Mouse (Mus musculus) kidney, adult 9 months (tissue): ENCODE data around the gene Slc6a3.

Experiments
- DNase-seq: peaks from one replicate; pipeline ENCODE4 v3.0.0; 2022

Slc6a3 gene

DNA sequence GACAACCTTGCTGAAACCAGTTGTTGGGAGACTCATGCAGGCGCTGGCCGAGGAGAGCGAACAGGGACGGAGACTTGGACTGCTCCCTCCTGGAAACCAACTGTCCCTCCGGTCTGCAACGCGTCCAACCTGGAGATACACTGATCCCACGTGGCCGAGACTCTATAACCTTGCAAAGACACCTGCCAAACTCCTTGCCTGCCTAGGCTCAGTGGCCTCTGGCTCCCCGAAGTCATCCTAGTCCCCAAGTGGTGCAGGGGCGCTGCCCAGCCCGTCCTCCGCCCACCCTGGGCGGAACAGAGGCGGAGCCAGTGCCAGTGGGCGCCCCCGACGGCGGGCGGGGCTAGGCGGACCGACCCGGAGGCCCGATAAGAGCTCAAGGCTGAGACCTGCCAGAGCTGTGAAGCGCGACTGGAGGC, at the start of gene Slc6a3:
Gene Slc6a3, plus strand, starts transcription at position 345 of the 419 bp plus-strand sequence.
- DNase-seq, result peak; percentile 38

DNA sequence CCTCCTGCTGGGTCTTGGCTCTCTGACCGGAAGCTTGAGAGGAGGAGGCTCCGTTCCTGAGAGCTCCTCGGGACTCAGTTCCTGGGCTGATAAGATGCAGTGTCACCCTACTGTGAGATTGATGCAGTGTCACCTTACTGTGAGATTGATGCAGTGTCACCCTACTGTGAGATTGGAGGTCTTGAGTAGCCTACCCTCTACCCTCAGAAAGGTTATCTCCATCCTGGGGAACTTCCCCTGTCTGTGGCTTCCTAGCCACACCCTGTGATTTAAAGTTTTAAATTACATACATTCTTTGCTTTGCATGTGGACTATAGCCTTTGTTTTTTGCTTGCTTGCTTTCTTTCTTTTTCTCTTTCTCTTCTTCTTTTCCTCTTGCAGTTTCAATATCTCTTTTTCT, 48.4 kb upstream of the Slc6a3 start:
- DNase-seq, result no peak

- DNase-seq, result no peak
These were observed 47.8 kb upstream of the Slc6a3 start for GRCm38 (mm10) chr13:73488707-73489106.

DNA sequence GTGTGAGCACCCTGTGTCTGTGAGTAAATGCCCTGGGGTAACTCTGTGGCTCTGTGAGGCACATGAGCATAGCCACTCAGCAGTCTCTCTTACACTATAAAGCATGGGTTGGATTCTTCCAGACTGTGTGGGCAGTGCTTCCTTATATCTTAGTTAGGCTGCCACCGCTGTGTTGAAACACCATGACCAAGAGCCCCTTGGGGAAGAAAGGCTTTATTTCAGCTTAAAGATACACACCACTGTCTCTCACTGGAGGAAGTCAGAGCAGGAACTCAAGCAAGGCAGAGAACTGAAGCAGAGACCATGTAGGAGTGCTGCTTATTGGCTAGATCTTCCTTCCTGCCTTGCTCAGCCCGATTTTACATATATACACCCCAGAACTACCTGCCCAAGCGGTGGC, 46.6 kb upstream of the Slc6a3 start:
- DNase-seq, result no peak

DNA sequence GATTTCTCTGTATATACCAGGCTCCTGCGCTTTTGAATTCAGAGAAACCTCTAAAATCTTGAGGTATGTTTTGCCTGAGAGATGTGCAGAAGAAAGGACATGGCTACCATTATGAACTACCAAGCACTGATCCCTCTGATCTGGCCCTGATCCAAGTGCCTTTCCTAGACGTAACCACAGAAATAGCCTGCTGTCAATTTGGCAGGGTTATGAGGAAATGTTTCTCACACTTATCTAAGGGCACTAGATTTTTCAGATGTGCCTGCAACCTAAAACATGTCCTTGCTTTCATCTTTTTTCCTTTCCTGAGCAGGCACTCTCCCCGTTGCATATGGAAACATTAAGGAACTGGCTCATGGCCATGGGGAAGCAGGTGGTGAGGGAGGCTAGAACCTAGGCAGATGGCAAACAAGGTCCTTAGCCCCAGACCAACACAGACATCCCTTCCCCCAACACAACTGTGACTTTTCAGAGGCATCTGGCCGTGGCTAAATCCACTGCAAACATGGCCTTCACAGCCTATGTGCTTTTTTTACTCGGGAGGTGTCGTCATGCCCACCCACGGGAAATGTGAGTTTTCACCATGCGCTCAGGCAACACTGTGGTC, 45.9 kb upstream of the Slc6a3 start:
- no peak for DNase-seq

DNA sequence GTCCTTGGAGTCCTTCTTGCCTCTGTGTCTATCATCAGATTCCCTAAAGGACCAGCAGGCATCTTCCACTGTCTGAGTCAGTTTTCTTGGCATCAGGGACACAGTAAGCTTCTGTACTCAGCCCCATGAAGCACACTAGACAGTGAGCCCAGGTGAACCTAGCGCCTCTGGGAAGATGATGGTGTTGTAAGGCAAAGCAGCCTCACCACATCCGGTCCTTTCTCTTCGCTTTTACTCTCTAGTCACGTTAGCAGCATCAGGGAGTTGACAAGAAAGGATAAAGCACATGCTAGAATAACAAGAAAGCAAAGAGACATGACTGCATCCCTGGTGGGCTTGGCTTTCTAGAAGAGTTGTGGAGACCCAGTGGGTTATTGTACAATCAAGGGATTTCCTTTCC, 43.4 kb upstream of the Slc6a3 start:
- DNase-seq, result no peak

GRCm38 (mm10) chr13:73494528-73494927, 42.0 kb upstream of the Slc6a3 start:
- DNase-seq, result no peak

DNA sequence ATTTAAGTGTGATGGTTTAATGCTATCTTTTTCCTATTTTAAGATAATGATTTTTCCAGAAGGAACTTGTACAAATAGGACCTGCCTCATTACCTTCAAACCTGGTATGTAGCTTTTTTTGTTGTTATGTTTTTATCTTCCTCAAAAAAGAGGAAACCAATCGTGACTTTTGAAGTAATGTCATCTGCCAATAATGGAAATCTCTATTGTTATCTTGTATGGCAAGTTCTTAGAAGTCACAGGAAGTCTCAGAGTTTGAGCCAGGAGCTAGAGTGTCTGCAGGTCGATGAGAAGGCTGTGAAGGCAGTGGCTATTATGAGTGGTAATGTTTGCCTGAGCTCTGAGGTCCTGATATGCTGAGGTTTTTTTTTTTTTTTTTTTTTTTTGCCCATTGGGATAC, 40.4 kb upstream of the Slc6a3 start:
- no peak for DNase-seq

GRCm38 (mm10) chr13:73499893-73500604, 36.5 kb upstream of the Slc6a3 start:
- DNase-seq, result peak; percentile 22

GRCm38 (mm10) chr13:73502719-73503118, 33.8 kb upstream of the Slc6a3 start:
- DNase-seq, result no peak

DNA sequence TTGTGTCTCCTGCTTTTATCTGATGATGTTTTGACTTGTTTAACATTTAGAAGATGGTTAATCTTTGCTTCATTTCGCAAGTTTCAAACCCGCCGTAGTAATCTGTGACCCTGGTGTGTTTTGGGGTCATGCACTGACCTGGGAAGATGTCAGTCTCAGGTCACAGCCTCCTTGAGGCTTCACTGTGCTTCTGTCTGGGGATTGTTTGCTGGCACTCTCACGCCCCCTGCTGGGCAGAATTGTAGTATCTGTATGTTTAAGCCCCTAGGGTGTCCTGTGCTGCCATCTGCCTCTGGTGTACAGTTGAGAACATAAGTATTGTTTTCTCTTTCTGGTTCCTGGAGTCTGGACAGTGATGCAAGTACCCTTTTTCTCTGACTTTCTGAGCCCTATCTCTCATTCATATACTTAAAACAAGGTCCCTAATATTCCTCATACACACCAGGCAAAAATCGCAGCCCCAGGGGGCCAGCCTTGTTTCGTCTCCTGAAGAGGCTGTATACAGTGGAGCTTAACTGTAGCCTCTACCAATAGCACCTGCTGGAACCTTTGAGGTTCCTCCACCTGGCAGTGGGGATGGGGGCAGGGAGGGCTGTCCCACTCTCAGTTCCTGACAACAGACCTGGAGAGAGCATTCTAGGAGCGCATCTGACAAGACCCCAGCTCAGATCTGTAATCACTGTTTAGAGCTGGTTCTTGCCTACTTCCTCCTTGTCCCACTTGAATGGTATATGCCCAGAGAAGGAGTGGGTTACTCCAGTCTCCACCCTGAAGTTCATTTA, 30.7 kb upstream of the Slc6a3 start:
- DNase-seq, result peak; percentile 86

DNA sequence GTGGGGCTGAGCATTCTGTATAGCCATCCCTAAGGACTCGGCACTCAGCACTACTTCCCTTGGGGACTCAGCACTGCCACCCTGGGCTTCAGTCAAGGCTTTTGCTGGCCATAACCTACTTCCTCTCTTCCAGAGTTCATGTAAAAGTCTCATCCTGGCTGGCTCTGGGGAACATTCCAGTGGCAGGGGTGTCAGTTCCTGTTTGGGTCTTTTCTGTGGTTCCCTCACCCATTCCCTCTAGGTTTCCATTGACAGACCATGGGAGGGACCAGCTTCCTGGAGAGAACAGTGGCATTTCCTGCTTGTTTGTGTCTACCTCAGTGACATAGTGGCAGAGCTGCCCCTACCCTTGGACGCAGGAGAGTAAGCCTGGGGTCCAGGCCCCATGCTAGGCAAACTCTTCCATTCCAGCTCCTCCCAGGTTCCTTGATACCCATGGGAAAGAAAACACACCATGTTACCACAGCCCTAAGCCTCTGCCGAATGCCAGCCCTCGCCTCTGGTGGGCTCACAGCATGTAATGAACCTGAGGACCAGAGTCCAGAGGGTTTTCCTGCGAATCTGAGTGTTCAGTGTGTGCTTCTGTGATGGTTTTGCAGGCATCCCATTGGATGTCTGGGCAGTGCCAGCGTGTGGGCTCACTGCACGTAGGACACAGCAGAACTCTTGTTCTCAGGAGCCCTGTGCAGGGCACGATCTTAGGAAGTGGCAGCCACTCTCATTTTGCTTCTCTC, 27.6 kb upstream of the Slc6a3 start:
- DNase-seq, result peak; percentile 55

DNA sequence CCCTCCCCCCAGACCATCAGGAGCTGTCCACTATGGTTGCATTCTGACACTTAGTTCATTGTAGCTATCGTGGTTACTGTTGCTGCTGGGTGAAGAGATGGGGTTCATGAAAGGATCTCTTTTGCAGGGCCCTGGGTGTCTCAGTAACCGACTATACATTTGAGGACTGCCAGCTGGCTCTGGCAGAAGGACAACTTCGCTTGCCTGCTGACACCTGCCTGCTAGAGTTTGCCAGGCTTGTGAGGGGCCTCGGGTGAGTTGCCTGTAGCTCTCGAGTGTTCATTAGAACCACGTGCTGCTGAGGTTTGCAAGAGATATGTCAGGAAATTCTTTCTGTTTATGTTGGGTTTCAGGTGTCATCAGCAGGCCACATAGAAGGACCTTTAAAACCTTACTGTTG, 26.7 kb upstream of the Slc6a3 start:
- DNase-seq, result no peak

- DNase-seq, result peak; percentile 88
These were observed 23.5 kb upstream of the Slc6a3 start for GRCm38 (mm10) chr13:73512776-73513673.

DNA sequence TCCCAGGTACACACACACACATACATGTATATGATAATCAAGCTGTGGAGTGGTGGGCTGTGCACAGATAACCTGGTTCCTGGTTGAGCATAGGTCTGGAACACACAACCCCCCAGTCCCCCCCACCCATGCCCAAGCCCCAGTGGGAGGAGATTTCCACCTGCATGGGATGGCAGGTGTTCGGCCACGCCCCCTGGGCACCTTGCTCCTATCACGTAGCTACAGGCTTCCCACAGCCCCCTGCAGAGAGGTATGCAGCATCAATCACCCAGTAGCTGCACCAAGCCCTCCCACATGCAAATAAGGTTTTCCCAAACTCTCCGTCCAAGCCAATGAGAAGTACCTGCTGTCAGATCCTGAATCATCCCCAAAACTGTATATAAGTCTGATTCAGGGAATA, 19.7 kb upstream of the Slc6a3 start:
- DNase-seq, result no peak

DNA sequence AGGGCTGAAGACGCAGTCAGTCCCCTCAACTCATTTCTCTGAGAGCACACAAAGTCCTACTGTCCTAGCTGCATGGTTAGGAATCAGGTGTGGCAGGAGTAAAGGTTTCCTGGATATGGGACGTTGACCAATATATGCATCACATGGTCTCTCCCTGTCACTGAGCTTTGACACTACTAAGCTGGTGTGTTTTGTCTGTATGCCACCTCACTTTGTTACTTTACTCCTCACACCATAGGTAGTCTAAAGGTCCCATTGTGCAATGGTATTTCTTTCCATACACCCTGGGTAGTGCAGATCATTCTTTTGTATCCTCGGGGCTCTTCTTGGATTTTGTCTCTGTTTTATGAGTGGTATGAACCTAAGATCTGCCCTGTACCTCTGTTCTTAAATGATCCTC, 2.8 kb upstream of the Slc6a3 start:
- no peak for DNase-seq

DNA sequence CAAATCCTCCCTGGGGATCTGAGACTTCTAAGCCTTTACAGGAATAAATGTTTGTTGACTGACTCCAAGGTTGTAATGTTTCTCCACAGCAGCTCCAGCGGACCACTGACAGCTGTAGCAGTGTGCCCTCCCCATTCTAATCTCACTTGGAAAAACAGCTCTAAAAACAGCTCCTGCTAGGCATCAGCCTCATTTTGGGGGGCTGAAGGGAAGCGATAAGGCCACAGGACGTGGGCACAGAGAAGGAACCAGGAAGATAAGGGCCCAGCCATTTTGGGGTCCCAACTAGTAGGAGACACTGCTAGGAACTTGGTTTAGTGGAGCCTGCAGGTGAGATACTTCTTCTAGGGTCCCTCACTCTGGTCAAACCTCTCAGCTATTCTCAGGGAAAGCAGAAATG, 1.3 kb upstream of the Slc6a3 start:
- DNase-seq, result no peak

GRCm38 (mm10) chr13:73536824-73537223, 277 bp downstream of the Slc6a3 start:
- no peak for DNase-seq

DNA sequence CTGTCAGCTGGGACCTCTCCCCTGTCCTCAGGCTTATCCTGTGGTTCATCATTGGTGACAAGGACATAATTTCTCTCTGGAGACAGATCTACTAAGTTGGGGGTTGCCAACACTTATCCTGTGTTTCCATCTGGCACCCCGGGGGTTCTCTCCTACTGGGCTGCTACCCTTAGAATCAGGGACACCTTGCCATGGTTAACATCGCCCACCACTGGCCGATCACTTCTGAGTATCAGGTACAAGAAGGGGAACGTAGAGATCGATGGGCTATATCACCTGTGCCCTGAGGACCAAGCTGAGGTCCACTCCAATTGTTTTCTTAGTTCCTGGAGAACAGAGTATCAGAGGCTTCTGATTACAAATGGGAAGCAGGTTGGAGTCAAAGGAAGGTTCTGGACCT, 27.7 kb downstream of the Slc6a3 start:
- no peak for DNase-seq

GRCm38 (mm10) chr13:73575051-73575450, 38.5 kb downstream of the Slc6a3 start:
- no peak for DNase-seq

GRCm38 (mm10) chr13:73577277-73577676, 40.7 kb downstream of the Slc6a3 start:
- no peak for DNase-seq

- no peak for DNase-seq
These were observed 54.9 kb downstream of the Slc6a3 start for GRCm38 (mm10) chr13:73591488-73591887.
